Mouse (Mus musculus) granulocyte monocyte progenitor cell, adult 5-6 weeks (primary cell): ENCODE data around the gene Acly. TPM values are rescaled to one million over a fixed set of nuclear protein-coding genes. Genes with fewer than 3 reads are reported as not detected.

Experiments
- ATAC-seq: replicated peaks from 2 replicates; pipeline ENCODE4 v1.8.0; 2016; ENCODE audit warnings: mild to moderate bottlenecking, moderate TSS enrichment, inconsistent platforms; ENCODE audit not compliant: poor library complexity, severe bottlenecking
- total RNA-seq, 2 experiments: library from RNA; stranded (forward) in 1 of 2; stranded (reverse) in 1 of 2; fragments of 200-712, 200-1000 nt in 1 of 2; fragments of >200 nt in 1 of 2; fragmentation: Nextera tagmentation in 1 of 2; gene quantifications; 2 replicates each; pipeline ENCODE4 v1.2.3; 2014 to 2017

Gene Acly
- total RNA-seq, 2 experiments from 2014 or later = 93.5 to 107 TPM

DNA sequence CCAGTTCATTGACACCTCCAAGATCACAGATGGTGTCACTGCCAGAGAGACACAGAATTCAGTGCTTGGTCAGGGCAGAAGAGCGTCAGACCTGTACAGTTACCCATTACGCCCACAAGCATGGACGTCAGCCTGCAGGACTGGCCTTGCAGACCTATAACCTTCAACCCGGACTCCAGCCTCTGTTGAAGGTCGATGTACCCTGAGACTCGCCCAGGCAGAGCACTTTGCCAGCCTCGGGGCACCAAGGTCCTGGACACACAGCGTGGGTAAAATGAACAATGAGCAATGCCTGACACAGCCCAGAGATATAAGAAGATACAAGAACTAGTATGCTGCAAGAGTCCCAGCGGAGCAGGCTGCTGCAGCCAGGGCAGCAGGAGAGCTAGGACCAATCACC is 12.7 kb downstream of the Acly start:
- ATAC-seq = no peak

DNA sequence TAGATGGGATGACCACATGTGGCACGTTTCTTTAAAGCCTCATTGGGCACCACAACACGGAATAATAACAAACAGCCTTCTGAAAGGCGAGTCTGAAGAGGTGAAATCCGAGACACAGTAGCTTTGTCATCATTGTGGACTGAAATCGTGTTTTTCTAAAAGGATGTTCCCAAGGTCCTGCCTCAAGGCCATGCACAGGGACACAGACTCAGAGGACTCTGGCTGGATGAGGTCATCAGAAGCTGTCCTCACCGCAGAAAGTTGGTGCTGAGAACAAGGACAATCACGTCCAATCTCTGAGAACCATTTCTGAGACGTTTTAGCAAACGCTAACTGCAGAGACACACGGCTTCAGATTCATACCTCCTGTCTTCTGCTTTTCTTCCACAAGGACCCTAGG is 14.1 kb downstream of the Acly start:
- ATAC-seq = no peak

DNA sequence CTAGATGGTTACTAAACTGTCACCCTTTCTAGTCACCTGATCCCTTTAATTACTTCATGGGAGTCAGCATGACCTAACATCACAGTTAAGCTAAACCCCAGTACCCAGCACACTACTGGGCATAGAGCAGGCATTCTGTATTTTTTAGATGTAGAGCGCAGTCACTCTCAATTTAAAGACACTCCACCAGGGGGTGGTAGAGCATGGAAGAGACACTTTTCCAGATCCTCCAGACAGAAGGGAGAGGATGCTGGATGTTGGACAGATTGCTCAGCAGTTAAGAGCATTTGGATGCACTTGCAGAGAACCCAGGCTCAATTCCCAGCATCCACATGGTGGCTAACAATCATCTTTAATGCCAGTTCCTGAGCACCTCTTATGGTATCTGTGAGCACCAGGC is 15.4 kb downstream of the Acly start:
- ATAC-seq = peak; percentile 50

- ATAC-seq = no peak
Measured at GRCm38 (mm10) chr11:100510556-100510955, 17.2 kb downstream of the Acly start.

DNA sequence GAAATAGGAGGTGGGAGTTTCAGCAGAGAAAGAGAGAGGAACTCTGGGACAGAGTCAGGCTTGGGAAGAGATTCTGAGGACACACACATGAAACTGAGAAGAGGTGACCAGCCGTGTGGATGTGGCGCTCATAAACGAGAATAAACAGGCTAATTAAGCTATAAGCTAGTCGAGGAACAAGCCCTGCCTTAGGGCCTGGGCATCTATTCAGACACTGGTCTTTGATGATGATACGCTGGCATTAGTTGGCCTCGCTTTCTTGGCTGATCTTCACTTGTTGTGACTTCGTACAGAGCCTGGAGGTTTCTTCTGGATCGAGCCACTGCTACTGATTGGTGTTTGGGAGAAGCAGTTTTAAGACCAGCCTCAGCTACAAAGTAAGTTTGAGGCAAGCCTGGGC is 21.8 kb downstream of the Acly start:
- ATAC-seq = no peak

DNA sequence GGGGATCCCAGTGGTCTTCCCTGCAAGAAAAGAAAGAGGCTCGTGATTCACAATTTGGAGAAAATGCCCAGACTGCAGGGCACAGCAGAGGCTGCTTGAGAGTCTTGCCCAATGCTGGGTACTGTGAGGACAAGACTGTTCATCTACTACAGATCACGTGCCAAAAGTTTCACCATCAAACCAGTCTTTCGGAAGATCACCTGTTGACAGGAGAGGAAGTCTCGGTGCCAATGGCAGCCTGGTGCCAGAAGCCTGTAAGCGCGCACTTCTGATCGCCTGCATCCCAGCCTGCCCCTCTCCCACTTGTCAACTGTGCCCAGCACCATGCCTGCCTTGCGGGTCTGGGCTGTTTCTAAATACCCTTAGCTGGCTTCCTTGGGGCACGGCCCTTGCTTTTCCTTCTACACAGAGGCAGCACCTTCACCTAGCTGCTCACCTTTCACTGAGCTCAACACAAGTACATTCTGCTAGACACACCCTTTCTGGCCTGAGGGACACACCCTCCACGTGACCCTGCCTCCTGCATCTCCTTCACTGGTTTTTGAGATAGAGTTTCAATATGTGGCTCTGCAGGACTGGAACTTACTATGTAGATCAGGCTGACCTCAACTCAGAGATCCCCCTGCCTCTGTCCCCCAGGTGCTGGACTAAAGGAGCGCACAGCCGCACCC is 22.7 kb downstream of the Acly start:
- no peak for ATAC-seq

DNA sequence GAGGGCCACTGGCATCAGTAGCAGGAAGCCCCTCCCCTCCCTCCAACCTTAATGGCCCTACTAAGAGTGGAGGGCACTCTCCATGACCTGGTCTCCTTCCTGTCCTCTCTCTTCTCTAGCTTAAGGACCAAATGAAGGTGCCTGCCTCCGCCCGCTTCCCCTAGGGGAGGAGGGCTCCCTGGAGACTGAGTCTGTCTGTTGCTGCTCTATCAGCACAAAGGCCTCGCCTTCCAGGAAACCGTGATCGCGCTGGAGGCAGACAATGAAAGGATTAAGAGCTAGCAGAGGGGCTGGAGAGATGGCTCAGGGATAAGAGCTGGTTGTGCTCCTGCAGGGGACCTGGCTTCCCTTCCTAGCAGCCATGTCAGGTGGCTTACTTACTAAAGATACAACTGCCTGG is 26.5 kb downstream of the Acly start:
- no peak for ATAC-seq

- no peak for ATAC-seq
Measured at GRCm38 (mm10) chr11:100500651-100501050, 27.1 kb downstream of the Acly start.

DNA sequence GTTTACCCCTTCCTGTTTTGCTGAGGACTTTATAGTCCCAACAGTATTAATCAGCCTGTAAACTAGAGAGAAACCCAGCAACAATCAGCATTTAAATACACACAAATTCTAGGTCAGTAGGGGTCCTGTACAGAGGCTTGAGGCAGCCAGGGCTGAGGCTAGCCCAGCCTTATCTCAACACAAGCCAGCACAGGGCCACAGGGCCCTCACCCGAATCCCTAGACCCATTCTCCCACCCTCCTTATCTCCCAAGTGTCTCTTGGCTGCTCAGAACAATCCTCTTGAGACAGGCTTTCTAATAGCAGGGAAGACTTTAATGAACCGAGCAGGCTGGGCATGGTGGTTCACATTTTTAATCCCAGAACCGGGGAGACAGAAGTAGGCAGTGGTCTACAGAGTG is 27.6 kb downstream of the Acly start:
- no peak for ATAC-seq

GRCm38 (mm10) chr11:100493771-100494170 is 34.0 kb downstream of the Acly start:
- ATAC-seq = no peak

DNA sequence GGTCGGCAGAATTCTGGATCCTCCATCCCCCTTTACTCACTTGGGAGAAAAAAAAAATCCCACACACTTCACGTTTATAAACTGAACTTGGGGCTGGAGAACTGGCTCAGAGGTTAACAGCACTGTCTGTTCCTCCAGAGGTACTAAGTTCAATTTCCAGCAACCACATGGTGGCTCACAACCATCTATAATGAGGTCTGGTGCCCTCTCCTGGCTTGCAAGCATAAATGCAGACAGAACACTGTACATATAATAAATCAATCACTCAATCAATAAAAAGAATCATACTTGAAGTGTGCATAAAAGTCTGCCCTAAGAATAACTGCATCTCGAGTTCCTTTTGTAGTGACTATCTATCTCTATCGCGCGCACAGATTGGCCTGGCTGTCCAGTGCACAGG is 36.8 kb downstream of the Acly start:
- ATAC-seq = no peak

- ATAC-seq = peak; percentile 48
Measured at GRCm38 (mm10) chr11:100485801-100486538, 41.8 kb downstream of the Acly start.

- no peak for ATAC-seq
Measured at GRCm38 (mm10) chr11:100484461-100484860, 43.3 kb downstream of the Acly start.

GRCm38 (mm10) chr11:100479152-100479551 is 48.6 kb downstream of the Acly start:
- no peak for ATAC-seq

DNA sequence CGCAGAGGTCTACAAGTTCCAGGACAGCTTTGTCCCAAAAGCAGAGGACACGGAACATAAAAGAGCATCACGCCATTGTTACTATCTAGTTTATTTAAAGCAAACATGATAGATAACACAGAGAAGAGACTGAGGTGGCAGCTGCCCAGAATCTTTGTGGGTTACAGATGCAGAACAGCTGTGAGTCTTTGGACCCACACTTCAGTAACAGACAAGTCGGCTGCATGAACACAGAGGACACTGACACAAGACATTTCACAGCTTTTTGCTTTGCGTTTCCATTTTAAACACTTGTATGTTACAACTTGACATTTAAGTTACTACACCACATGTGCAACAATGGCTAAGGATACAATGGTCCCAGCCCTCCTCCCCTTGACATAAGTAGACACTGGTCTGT is 51.5 kb downstream of the Acly start:
- ATAC-seq = no peak

GRCm38 (mm10) chr11:100472935-100473295 is 54.9 kb downstream of the Acly start:
- peak; percentile 12 for ATAC-seq

GRCm38 (mm10) chr11:100472197-100472934 is 55.4 kb downstream of the Acly start, which contains the start of gene Klhl11:
Gene Klhl11, minus strand, starts transcription at chr11:100472741.
- peak; percentile 96 for ATAC-seq

DNA sequence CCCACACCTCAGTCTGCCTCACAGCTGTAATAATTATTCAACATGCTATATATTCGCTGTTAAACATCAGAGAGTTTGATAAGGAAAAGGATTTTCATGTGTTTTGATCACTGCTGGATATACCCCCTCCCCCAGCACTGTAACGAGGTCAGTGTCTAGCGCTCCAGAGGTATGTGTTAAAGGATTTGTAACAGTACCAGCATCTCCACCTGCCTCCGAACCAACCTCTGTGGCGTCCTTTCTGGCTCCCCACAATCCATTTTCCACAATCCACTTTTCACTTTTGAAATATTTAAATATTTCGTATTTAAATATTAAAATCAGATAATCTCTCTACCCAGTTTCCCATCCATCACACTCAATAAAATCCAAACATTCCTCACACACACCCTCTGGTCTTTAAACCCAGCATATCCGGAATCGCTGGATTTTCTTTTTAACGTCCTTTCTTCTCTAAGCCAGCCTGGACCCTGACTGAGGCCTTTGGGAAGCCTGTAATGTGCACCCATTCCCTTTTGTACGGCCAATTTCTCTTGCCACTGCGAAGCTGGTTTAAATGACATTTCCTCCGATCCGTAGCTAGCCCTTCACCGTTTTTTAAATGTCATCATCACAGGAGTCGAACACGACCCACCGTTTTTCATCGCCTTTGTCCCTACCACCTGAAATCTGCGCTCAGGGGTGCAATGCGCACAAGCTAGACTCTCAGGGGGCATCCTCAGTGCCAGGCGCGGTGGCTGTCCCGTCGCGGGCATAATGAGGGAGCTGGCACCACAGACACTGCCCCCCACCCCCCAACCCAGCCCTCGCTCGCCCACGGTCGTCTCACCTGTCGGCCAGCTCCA is 56.2 kb downstream of the Acly start:
- ATAC-seq = 0 out of 2 replicates have a peak, but pooled peaks have one; percentile 2

DNA sequence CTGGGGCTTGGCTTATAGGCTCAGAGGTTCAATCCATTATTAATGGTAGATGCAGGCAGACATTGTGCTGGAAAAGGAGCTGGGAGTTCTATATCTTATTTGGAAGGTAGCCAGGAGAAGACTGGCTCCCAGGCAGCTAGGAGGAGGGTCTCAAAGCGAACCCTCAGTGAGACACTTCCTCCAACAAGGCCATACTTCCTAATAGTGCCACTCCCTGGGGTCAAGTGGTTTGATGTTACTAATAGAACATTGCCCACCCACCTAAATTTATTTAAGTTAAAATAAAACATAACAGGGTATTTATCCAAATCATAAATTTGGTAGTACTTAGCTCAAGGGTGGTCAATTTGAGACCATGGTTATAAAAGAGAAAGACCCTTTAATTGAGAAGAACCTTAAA is 62.0 kb downstream of the Acly start:
- ATAC-seq = no peak

DNA sequence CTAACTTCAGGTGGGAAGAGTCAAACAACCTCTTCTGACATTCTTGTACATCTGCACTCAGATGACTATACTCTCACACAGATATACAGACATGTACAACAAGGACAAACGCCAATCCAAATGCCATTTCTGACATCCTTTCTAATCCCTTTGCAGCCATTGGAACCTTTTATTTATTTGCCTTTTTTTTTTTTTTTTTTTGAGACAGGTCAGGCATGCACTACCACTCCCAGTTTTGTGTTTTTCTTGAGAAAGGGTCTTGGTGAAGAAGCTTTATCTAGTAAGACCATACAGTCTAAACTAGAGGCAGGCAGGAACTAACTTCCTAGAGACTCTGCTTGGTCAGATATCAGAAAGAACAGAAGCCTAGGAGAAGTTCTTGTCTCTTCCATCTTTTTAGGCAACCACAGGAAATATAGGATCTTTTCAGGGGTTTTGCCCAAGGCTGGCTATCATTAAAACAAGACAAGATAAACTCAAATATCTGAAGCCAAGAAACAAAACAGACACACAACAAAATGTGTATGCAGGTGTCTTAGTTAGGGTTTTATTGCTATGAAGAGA is 62.5 kb downstream of the Acly start:
- no peak for ATAC-seq
